Mouse (Mus musculus): ENCODE measurements at regions not wholly inside any gene's neighbourhood (a gene's known extent, or its start where the extent isn't known, plus 50 kb on each side); places are given as distances from the start of the nearest gene placed in this dataset.

- DNase-seq (ENCODE audit: low spot score in 2 of 2), result no peak
These were observed 573.7 kb downstream of the Ccdc171 start for GRCm38 (mm10) chr4:84099071-84099470.

DNA sequence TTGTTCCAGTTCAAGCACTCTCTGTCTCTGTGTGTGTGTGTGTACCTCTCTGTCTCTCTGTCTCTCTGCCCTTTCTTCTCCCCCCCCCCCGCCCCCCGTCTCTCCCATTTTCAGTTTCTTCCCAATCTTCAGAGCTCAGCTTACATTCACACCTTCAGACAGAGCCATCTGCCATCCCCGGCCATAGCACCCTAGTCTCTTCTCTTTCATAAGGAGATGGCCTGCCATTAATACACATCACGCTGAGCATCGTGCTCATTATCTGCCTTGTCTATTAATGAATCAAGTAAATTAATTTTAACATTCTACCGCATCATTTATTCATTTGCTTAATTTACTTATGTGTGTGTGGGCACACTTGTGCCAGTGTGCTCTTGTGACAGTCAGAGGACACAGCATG, 573.2 kb downstream of the Bnc2 start:
- DNase-seq (ENCODE audit: low spot score in 2 of 2), result no peak

DNA sequence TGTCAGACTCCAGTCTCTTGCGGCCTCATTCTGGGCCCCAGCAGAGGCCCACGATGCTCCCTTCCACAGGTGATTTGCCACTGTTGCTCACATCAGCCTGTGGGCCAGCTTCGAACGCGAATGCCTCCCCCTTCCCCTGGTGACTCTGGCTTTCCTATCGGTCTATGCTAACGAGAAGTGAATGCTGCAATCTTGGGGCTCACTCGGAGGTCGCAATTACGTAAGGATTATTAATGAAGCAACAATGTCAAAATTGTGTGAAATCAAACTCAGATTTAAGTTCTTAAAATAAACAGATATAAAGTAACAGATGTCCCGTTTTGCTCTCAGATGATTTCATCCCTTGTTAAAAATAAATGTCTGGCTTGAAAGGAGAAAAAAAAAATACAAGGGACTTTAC, 572.3 kb downstream of the Bnc2 start:
- peak in 1 of 2 experiments; percentile 7 for DNase-seq (ENCODE audit: low spot score in 2 of 2)

DNA sequence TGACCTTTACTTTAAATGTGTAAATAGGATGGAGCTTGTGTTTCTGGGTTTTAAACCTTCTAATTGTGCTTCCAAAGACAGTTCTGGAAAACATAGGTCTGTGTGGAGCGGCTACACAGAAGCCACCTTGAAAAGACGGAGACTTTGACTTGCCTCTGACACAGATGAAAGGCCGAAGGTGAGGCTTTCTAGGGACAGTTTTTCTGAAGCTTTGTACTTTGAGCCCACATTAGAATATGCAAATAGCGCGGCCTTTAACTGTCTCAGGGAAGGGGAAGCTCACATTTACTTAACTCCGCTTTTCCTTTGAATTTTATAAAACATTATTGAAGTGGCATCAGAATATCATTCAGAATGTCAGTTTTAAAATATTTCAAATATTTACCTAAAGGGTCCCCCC, 566.5 kb downstream of the Bnc2 start:
- DNase-seq (ENCODE audit: low spot score in 2 of 2), result no peak

DNA sequence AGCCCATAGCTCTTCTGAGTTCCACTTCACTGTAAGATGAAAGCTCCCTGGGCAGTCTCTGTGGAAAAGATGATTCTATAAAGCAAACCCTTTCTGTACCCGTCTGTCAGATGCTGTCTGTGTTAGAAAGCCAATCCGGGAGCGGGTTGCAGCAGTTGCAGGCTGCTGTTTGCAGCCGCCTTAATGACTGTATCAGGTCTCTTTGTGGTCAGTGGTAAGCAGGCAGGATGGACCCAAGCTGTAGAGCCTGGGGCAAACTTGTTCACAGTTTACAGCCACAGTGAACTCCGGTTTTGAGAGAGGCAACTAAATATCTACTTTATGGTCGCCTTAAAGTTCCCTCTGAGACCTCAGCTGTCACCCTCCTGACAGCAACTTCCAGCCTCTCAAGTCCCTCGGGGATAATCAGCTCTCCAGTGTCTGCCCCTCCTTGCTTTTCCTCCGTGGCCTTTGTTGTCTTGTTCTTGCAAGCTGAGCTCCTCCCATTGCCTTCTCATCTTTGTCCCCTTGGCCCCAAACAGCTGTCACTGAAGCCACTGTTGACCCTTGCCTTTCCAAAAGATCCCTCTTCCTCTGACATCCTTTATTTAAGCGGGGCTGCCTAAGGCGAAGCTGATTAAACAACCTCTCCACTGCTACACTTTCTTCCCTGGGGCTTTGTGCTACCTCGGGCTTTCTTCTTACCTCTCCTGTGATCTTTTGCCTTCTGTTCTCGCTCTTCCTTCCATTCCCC, 565.1 kb downstream of the Bnc2 start:
- DNase-seq (ENCODE audit: low spot score in 2 of 2), result no peak

- no peak for DNase-seq (ENCODE audit: low spot score in 2 of 2)
These were observed 560.7 kb downstream of the Bnc2 start for GRCm38 (mm10) chr4:84114162-84115040.

GRCm38 (mm10) chr4:84118284-84118919, 556.7 kb downstream of the Bnc2 start:
- DNase-seq (ENCODE audit: low spot score in 2 of 2), result no peak

GRCm38 (mm10) chr4:84119616-84120015, 555.5 kb downstream of the Bnc2 start:
- DNase-seq (ENCODE audit: low spot score in 2 of 2), result no peak

- DNase-seq (ENCODE audit: low spot score in 2 of 2), result no peak
These were observed 554.7 kb downstream of the Bnc2 start for GRCm38 (mm10) chr4:84120330-84120729.

DNA sequence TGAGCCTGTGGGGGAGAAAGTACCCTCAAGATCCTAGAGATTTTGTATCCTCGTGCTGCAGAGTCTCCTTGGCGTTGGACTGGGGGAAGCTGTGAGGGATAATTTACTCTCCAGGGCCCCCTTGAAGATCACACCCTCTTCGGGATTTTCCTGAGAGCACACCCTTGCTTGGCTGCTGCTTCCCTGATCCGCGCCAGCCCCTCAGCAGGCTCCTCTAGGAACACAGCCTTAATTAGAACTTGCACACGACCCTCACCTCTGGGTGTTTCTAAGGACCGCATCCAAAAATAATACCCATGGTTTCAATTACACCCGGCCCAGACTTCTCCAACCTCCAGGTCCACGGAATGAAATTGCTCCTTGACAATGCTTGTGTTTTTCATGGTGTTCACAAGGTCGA, 553.6 kb downstream of the Bnc2 start:
- DNase-seq (ENCODE audit: low spot score in 2 of 2), result no peak

DNA sequence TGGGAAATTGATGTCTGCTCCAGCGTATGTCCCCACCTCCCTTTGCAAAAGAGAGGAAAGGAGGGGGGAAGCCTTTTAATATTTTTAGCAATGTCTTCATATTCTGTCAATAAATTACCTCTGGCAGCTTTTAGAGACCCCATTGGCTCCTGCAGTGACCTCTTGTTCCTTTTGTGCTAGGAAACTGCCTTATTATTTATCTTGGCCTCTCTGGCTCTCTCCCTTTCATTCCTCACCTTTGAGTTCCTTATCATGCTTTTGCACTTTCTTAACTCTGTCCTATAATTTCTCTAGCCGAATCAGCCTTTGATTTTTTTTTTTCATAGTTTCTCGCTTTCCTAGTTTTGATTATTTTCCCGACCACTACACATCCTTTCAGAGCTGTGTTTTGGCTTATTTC, 548.7 kb downstream of the Bnc2 start:
- DNase-seq (ENCODE audit: low spot score in 2 of 2), result no peak

GRCm38 (mm10) chr4:84127380-84127779, 547.7 kb downstream of the Bnc2 start:
- no peak for DNase-seq (ENCODE audit: low spot score in 2 of 2)

- DNase-seq (ENCODE audit: low spot score in 2 of 2), result no peak
These were observed 544.1 kb downstream of the Bnc2 start for GRCm38 (mm10) chr4:84130840-84131547.

DNA sequence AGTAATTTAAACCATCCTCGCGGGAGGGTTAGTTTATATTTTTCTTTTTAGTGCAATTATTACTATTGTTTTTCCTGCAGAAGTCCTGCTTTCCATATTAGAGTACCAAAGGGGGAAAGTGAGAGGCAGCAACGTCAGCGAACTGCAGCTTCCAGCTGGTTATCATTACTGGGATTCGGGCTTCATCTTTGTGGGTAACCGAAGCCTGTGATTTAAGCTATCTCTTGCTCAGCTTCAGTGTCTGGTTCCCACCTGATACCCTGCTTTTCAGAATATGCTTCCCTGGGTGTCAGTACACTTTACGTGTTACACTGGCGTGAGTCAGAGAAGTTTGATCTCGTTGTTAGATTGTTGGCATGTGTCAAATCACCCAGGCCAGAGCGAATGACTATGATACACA, 539.3 kb downstream of the Bnc2 start:
- DNase-seq (ENCODE audit: low spot score in 2 of 2), result no peak

GRCm38 (mm10) chr4:84137171-84137919, 537.7 kb downstream of the Bnc2 start:
- DNase-seq (ENCODE audit: low spot score in 2 of 2), result no peak

DNA sequence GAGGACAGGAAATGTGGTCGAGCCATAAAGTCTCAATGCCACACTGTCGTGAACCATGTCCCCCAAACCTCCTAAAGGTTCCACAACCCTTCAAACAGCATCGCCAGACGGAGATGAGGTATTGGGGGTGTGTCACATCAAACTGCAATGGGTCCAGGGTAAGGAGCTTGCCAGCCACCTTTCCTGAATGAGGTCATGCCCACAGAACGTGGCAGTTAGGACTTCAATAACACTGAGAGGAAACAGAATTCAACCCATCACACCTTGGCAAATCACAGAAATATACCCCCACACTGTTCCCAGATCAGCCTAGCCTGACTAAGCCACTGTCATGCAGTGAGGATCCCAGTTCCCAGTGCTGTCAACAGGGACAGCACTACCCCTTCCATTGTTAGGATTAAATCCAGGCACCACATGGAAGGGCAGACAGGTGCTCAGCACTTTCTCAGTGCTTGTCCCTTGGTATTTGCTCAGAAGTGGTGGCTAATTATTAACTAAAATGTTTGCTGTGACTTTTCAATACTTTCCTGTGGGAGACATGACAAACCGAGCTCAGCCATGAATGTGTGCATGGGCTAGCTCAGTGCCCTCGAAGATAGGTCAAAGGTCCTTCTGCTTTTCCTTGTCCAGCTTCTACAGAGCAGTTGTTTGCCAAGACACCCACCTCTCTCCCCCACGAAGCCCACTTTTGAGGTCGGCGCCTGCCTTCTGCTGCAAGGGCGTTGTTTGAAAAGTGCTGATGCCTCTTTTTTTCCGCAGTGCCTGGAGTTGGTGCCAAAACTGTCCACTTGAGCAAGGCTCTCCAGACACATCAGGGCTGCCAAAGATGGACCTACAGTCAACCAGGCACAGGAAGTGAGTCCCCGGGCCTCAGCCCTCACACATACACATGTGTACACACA, 525.7 kb downstream of the Bnc2 start:
- DNase-seq (ENCODE audit: low spot score in 2 of 2), result no peak

DNA sequence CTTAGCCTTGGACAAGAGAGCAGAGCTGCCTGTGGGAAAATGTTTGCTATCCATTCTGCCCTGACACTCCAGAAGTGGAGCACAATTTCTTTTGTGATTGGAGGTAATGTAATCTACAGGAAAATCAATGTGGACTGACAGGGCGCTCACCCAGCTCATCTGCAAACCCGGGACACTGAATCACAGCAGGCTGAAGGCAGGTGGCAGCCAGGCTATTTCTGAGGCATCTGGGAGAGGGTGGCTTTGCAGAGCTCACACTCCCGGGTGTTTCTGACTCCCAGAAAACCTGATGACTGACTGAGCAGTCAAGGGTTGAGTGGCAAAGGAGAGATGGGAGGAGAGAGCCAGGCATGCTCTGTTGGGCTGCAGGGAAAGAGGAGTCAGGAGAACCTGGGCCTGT, 524.4 kb downstream of the Bnc2 start:
- DNase-seq (ENCODE audit: low spot score in 2 of 2), result no peak

DNA sequence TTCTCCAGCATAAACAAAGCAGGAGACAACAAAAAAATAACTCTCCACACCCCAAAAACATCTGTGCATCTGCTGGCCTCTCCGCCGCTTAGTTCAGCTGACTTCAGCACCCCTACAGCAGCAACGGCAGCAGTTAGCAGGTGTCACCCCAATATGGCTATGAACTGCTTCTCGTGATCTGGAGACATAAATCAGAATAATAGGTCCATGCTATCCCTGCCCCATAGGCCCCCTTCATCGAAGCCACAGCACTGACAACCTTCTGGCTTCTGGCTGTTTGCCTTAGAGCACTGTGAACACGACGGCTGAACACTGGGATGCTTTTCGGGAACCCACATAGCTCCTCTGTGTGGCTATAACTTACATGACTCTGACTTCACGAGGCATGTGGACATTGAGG, 523.8 kb downstream of the Bnc2 start:
- no peak for DNase-seq (ENCODE audit: low spot score in 2 of 2)

DNA sequence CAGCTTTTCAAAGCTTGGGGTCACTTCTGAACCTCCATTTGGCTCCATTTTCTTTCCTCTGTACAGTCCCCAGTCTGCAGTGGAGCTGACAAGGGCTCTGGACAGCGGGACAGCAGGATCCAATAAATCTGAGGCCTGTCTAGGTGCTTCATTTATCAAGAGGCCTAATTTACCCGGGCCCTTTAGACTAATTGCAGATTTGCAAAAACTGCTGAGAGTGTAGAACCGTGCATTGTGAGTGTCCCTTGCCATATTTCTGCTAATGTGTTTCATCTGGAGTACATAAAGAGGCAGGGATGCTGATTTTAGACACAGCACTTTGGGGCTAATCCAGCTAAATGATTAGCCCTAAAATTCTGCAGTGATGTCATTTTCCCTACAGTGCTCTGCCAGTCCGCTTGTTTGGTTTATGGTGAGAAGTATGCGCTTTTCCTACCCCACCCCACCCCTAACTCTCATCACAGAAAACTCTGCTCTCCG, 523.1 kb downstream of the Bnc2 start:
- no peak for DNase-seq (ENCODE audit: low spot score in 2 of 2)

- DNase-seq (ENCODE audit: low spot score in 2 of 2), result no peak
These were observed 521.5 kb downstream of the Bnc2 start for GRCm38 (mm10) chr4:84153571-84153970.

Measured in layer of hippocampus, adult 18-20 months (tissue).